Mouse (Mus musculus): Measurements from ENCODE around the gene Zfp952. TPM values are rescaled to one million over a fixed set of nuclear protein-coding genes. Genes with fewer than 3 reads are reported as not detected.
A peak's percentile ranks its signal among the peaks of the same experiment; 100 is the strongest.
"Not testable (repeated sequence)": the region's sequence is repeated elsewhere in the genome, so short reads cannot be mapped to it uniquely, and the experiment has no call there.

Gene Zfp952
- polyA plus RNA-seq, 1 experiment from 2014 or later = 16.2 TPM

- DNase-seq (ENCODE audit: low spot score) = no peak
- Histone ChIP-seq H3K4me3 (ENCODE audit: low read depth, low read length) (peak overlapping the region; percentile 88), H3K27ac (ENCODE audit: low read depth, low read length) (no peak overlapping the region), H3K27me3 (ENCODE audit: control insufficient read depth, insufficient read depth, low read length) (no peaks in the 10 kb centered on the region), H3K9ac (ENCODE audit: low read length) (peak overlapping the region; percentile 86), H3K4me1 (replicated peaks; ENCODE audit: control insufficient read depth, insufficient read depth, low read length) (peaks cover 11% of the 10 kb centered on the region; the same call in 1 of the 2 replicates), H3K4me2 (ENCODE audit: low read depth, low read length, severe bottlenecking) (peak overlapping the region; percentile 69), H3K36me3 (ENCODE audit: control insufficient read depth, insufficient read depth, low read length) (no peaks in the 10 kb centered on the region), H3K9me3 (ENCODE audit: control insufficient read depth, low read length) (no peaks in the 10 kb centered on the region)
- under 1% methylated on average over 14 of the region's 14 CpGs for whole genome bisulfite sequencing
- peak; percentile 45; the same call in 1 of the 2 replicates for ATAC-seq (replicated peaks; ENCODE audit: low FRiP score)
Observed at GRCm38 (mm10) chr17:32965253-32965622, 27.7 kb upstream of the Zfp952 start.

GRCm38 (mm10) chr17:32965623-32966290, 27.2 kb upstream of the Zfp952 start, which contains the start of gene Zfp472:
Gene Zfp472 (plus strand): TSS chr17:32965814.
- ATAC-seq (replicated peaks; ENCODE audit: low FRiP score) = peak; percentile 99
- no peaks in the 10 kb centered on the region for H3K9me3 ChIP-seq (ENCODE audit: control insufficient read depth, low read length)
- WGBS = under 1% methylated on average over 33 of the region's 33 CpGs
- peak within 1 kb of the TSS; percentile 69 for H3K4me2 ChIP-seq (ENCODE audit: low read depth, low read length, severe bottlenecking)
- H3K36me3 ChIP-seq (ENCODE audit: control insufficient read depth, insufficient read depth, low read length) = no peaks in the 10 kb centered on the region
- DNase-seq (ENCODE audit: low spot score) = peak; percentile 90
- H3K27me3 ChIP-seq (ENCODE audit: control insufficient read depth, insufficient read depth, low read length) = no peaks in the 10 kb centered on the region
- H3K27ac ChIP-seq (ENCODE audit: low read depth, low read length) = peak within 1 kb of the TSS; percentile 71; the same call in 1 of the 2 replicates
- peaks cover 11% of the 10 kb centered on the region; the same call in 1 of the 2 replicates for H3K4me1 ChIP-seq (replicated peaks; ENCODE audit: control insufficient read depth, insufficient read depth, low read length)
- peak within 1 kb of the TSS; percentile 88 for H3K4me3 ChIP-seq (ENCODE audit: low read depth, low read length)
- H3K9ac ChIP-seq (ENCODE audit: low read length) = peak within 1 kb of the TSS; percentile 86

GRCm38 (mm10) chr17:32981361-32981760, 11.6 kb upstream of the Zfp952 start:
- 94% methylated on average over 4 of the region's 4 CpGs for WGBS
- no peaks in the 10 kb centered on the region for H3K4me1 ChIP-seq (replicated peaks; ENCODE audit: control insufficient read depth, insufficient read depth, low read length)
- H3K36me3 ChIP-seq (ENCODE audit: control insufficient read depth, insufficient read depth, low read length) = peaks cover 19% of the 10 kb centered on the region
- no peak overlapping the region for H3K9ac ChIP-seq (ENCODE audit: low read length)
- no peak overlapping the region for H3K27ac ChIP-seq (ENCODE audit: low read depth, low read length)
- H3K9me3 ChIP-seq (ENCODE audit: control insufficient read depth, low read length) = no peaks in the 10 kb centered on the region
- DNase-seq (ENCODE audit: low spot score) (no peak), ATAC-seq (replicated peaks; ENCODE audit: low FRiP score) (no peak)
- H3K4me3 ChIP-seq (ENCODE audit: low read depth, low read length) = no peak overlapping the region
- H3K27me3 ChIP-seq (ENCODE audit: control insufficient read depth, insufficient read depth, low read length) = no peaks in the 10 kb centered on the region
- H3K4me2 ChIP-seq (ENCODE audit: low read depth, low read length, severe bottlenecking) = no peak overlapping the region

GRCm38 (mm10) chr17:32986301-32986700, 6.6 kb upstream of the Zfp952 start:
- Histone ChIP-seq H3K36me3 (ENCODE audit: control insufficient read depth, insufficient read depth, low read length) (no peaks in the 10 kb centered on the region; the same call in 1 of the 2 replicates), H3K4me2 (ENCODE audit: low read depth, low read length, severe bottlenecking) (no peak overlapping the region), H3K4me3 (ENCODE audit: low read depth, low read length) (no peak overlapping the region), H3K9me3 (ENCODE audit: control insufficient read depth, low read length) (no peaks in the 10 kb centered on the region), H3K9ac (ENCODE audit: low read length) (no peak overlapping the region), H3K27ac (ENCODE audit: low read depth, low read length) (no peak overlapping the region), H3K4me1 (replicated peaks; ENCODE audit: control insufficient read depth, insufficient read depth, low read length) (no peaks in the 10 kb centered on the region), H3K27me3 (ENCODE audit: control insufficient read depth, insufficient read depth, low read length) (no peaks in the 10 kb centered on the region)
- WGBS = 74% methylated on average over 4 of the region's 4 CpGs
- no peak for ATAC-seq (replicated peaks; ENCODE audit: low FRiP score)
- no peak for DNase-seq (ENCODE audit: low spot score)

GRCm38 (mm10) chr17:32991965-32992698, 797 bp upstream of the Zfp952 start:
- ATAC-seq (replicated peaks; ENCODE audit: low FRiP score) = no peak
- Histone ChIP-seq H3K36me3 (ENCODE audit: control insufficient read depth, insufficient read depth, low read length) (peaks cover 4% of the 10 kb centered on the region; the same call in 1 of the 2 replicates), H3K4me3 (ENCODE audit: low read depth, low read length) (peak overlapping the region; percentile 79; the same call in 1 of the 2 replicates), H3K27ac (ENCODE audit: low read depth, low read length) (no peak overlapping the region), H3K9ac (ENCODE audit: low read length) (peak overlapping the region; percentile 76; the same call in 1 of the 2 replicates), H3K9me3 (ENCODE audit: control insufficient read depth, low read length) (no peaks in the 10 kb centered on the region), H3K4me1 (replicated peaks; ENCODE audit: control insufficient read depth, insufficient read depth, low read length) (no peaks in the 10 kb centered on the region; the same call in 1 of the 2 replicates), H3K4me2 (ENCODE audit: low read depth, low read length, severe bottlenecking) (peak overlapping the region; percentile 75; the same call in 1 of the 2 replicates), H3K27me3 (ENCODE audit: control insufficient read depth, insufficient read depth, low read length) (no peaks in the 10 kb centered on the region)
- no peak for DNase-seq (ENCODE audit: low spot score)
- 71% methylated on average over 12 of the region's 12 CpGs for WGBS

GRCm38 (mm10) chr17:32998492-32998891, 5.6 kb downstream of the Zfp952 start:
- peaks cover 19% of the 10 kb centered on the region for H3K36me3 ChIP-seq (ENCODE audit: control insufficient read depth, insufficient read depth, low read length)
- H3K27me3 ChIP-seq (ENCODE audit: control insufficient read depth, insufficient read depth, low read length) = no peaks in the 10 kb centered on the region
- DNase-seq (ENCODE audit: low spot score) (no peak), ATAC-seq (replicated peaks; ENCODE audit: low FRiP score) (no peak)
- no peak overlapping the region for H3K9ac ChIP-seq (ENCODE audit: low read length)
- H3K9me3 ChIP-seq (ENCODE audit: control insufficient read depth, low read length) = no peaks in the 10 kb centered on the region
- H3K4me1 ChIP-seq (replicated peaks; ENCODE audit: control insufficient read depth, insufficient read depth, low read length) = no peaks in the 10 kb centered on the region; the same call in 1 of the 2 replicates
- H3K4me2 ChIP-seq (ENCODE audit: low read depth, low read length, severe bottlenecking) = no peak overlapping the region
- H3K4me3 ChIP-seq (ENCODE audit: low read depth, low read length) = no peak overlapping the region
- 90% methylated on average over 2 of the region's 2 CpGs for WGBS
- H3K27ac ChIP-seq (ENCODE audit: low read depth, low read length) = no peak overlapping the region

GRCm38 (mm10) chr17:33008337-33008736, 15.4 kb downstream of the Zfp952 start:
- ATAC-seq (replicated peaks; ENCODE audit: low FRiP score) (no peak), DNase-seq (ENCODE audit: low spot score) (no peak)
- H3K9ac ChIP-seq (ENCODE audit: low read length) = no peak overlapping the region
- no peaks in the 10 kb centered on the region for H3K4me1 ChIP-seq (replicated peaks; ENCODE audit: control insufficient read depth, insufficient read depth, low read length)
- 46% methylated on average over 9 of the region's 9 CpGs for WGBS
- no peaks in the 10 kb centered on the region for H3K27me3 ChIP-seq (ENCODE audit: control insufficient read depth, insufficient read depth, low read length)
- no peak overlapping the region for H3K27ac ChIP-seq (ENCODE audit: low read depth, low read length)
- H3K4me3 ChIP-seq (ENCODE audit: low read depth, low read length) = no peak overlapping the region
- no peaks in the 10 kb centered on the region for H3K9me3 ChIP-seq (ENCODE audit: control insufficient read depth, low read length)
- H3K36me3 ChIP-seq (ENCODE audit: control insufficient read depth, insufficient read depth, low read length) = peaks cover 13% of the 10 kb centered on the region
- no peak overlapping the region for H3K4me2 ChIP-seq (ENCODE audit: low read depth, low read length, severe bottlenecking)

GRCm38 (mm10) chr17:33020434-33020833, 27.5 kb downstream of the Zfp952 start:
- peaks cover 45% of the 10 kb centered on the region for H3K9me3 ChIP-seq (ENCODE audit: control insufficient read depth, low read length)
- H3K4me1 ChIP-seq (replicated peaks; ENCODE audit: control insufficient read depth, insufficient read depth, low read length); H3K27me3 ChIP-seq (ENCODE audit: control insufficient read depth, insufficient read depth, low read length); H3K27ac ChIP-seq (ENCODE audit: low read depth, low read length); H3K4me2 ChIP-seq (ENCODE audit: low read depth, low read length, severe bottlenecking); DNase-seq (ENCODE audit: low spot score); H3K4me3 ChIP-seq (ENCODE audit: low read depth, low read length); ATAC-seq (replicated peaks; ENCODE audit: low FRiP score); H3K9ac ChIP-seq (ENCODE audit: low read length): not testable (repeated sequence)
- peaks cover 37% of the 10 kb centered on the region for H3K36me3 ChIP-seq (ENCODE audit: control insufficient read depth, insufficient read depth, low read length)

All from forebrain, embryonic 11.5 days (tissue).